Mouse (Mus musculus) erythroid progenitor cell, adult 5-6 weeks (primary cell): ENCODE measurements around the gene Phlpp1. TPM values are rescaled to one million over a fixed set of nuclear protein-coding genes. Genes with fewer than 3 reads are reported as not detected.

Experiments used
- ATAC-seq: replicated peaks from 2 replicates; pipeline ENCODE4 v1.8.0; 2016; ENCODE audit warnings: moderate number of reproducible peaks, mild to moderate bottlenecking, moderate TSS enrichment, inconsistent platforms; ENCODE audit not compliant: poor library complexity, low FRiP score, severe bottlenecking
- total RNA-seq, 2 experiments: library from RNA; stranded (forward) in 1 of 2; stranded (reverse) in 1 of 2; fragments of 150-400 nt in 1 of 2; fragments of 186-747, 209-891 nt in 1 of 2; gene quantifications; 2 replicates each; pipeline versions ENCODE4 v1.2.3 to v1.2.4; 2015 to 2017; ENCODE audit warnings: low replicate concordance in 2 of 2

The Phlpp1 gene
- total RNA-seq, 2 experiments from 2014 or later, result 14.7 to 17.6 TPM

DNA sequence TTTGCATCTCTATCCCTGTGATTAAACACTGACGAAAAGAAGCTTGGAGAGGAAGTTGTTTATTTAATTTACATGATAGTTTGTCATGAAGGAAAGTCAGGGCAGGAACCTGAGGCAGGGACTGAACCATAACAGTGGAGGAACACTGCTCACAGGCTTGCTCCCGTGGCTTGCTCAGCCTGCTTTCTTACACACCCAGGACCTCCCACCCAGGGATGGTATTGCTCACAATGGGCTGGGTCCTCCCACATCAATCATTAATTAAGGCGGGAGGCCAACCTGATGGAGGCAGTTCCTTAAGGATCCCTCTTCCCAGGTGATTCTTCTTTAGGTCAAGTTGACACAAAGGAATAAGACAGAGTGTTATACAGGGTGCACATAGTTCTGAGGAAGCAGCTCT is 19.1 kb downstream of the Phlpp1 start:
- ATAC-seq, result no peak

DNA sequence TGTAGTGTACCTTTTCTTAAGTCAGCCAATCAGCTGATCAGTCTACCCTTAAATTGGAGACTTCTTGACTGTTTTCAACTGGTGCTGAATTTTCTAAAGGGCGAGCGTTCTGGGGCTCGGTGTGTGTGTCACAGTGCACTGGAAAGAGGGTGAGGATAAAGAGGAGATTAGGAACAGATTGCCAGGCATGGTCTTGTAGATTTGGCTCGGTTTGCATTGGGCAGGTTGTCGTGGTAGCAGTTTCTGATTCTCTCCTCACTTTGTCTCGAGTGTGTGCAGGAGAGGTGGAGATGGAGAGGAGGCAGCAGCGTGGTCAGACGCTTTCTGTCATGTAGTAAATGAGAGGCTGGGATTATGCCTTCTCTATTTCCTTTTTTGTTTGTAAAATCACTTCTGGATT is 20.3 kb downstream of the Phlpp1 start:
- ATAC-seq, result no peak

DNA sequence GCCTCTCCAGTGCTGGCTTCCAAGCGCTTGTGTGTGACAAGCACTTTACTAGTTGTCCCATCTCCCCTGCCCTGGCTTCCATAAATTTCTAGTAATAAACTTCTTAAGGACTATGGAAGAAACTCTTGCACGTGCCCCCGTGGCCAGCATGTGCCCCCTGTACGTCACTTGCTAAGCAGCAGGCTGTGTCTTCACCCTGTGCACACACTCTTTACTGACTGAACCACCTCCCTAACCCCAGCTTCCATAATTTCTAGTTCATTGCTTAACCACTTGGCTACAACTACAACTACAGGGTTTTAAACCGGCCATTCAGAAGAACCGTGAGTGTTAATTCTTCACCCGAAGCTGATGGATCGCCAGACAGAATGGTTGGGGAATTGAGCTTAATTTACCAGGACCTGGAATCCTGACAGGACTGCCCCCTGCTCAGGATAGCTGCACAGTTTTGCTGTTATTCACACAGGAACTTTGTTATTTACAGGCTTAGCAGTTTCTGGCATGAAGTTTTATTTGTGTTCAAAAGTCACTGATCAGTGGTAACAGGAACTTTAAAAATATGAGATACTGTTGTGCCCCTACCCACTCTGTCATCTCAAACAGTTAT is 21.4 kb downstream of the Phlpp1 start:
- ATAC-seq, result no peak

- no peak for ATAC-seq
These were observed 21.9 kb downstream of the Phlpp1 start for GRCm38 (mm10) chr1:106193487-106193886.

DNA sequence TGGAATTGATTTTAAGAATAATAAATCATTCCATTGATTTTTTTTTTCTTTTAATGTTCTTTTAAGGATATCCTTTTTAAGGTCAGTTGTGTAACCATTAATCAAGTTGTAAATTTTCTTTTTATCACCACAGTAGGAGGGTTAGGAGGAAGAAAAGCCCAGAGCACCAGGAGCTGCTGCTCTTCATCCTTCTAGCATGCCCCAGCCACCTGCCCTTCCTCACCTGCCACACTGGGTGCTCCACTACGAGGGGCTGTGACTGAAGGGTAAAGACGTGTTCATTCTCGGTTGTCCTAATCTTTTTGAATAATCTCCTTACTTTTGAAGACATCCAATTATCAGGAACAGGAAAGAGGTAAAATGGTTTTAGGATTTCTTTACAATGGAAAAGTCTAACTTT is 22.7 kb downstream of the Phlpp1 start:
- ATAC-seq, result no peak

DNA sequence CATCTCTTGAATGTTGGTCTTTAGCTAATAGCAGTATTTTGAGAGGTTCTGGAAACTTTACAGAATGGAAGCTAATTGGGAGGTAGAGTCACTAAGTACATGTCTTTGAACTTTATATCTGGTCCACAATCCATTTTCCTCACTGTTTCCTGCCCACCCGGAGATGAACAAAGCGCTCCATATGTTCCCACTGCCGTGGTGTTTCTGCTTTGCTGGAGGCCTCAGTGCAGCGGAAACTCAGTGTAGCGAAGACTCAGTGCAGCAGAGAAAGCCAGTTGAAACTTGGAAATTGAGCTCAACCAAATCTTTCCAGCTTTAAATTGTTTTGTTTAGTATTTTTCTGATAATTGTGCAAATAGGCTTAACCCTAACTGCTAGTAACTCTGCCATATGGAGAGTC is 26.4 kb downstream of the Phlpp1 start:
- no peak for ATAC-seq

DNA sequence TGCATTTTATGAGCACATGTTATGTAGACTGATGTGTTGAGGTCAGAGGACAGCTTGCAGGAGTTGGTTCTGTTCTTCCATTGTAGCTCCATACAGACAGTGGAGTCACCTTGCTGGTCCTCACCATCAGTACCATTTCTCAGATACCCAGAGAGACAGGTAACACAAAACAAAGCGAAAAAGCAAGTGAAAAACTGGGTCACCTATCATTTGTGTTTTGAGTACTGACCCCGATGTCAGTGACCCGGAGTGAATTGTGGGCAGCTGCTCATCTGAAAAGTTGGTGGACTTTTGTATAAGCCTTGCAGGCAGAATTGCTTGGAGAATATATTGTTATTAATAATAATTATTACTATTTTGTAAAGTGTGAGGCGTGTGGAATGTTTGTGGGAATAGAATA is 27.6 kb downstream of the Phlpp1 start:
- ATAC-seq, result no peak

DNA sequence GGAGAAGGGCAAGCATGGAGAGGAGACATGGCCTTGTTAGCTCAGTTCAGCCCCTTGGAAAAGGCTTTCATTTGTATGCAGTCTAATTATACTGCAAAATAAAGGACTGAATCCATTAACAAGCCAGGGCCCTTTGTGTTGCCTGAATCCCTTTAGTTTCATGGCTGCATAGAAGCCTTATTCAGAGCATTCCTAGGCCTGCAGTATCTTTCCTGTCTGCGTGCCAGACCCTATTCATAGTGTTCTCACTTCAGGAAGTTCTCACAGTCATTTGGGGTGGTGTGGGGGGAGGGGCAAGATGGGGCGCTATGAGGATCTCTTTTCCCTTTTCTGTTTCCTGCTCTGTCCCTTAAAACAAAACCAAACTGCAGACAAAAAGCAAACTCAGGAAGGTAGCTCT is 28.1 kb downstream of the Phlpp1 start:
- ATAC-seq, result no peak

GRCm38 (mm10) chr1:106201025-106201424 is 29.5 kb downstream of the Phlpp1 start:
- no peak for ATAC-seq

GRCm38 (mm10) chr1:106201929-106202328 is 30.4 kb downstream of the Phlpp1 start:
- no peak for ATAC-seq

GRCm38 (mm10) chr1:106203942-106204341 is 32.4 kb downstream of the Phlpp1 start:
- no peak for ATAC-seq

GRCm38 (mm10) chr1:106204350-106204749 is 32.8 kb downstream of the Phlpp1 start:
- ATAC-seq, result no peak

DNA sequence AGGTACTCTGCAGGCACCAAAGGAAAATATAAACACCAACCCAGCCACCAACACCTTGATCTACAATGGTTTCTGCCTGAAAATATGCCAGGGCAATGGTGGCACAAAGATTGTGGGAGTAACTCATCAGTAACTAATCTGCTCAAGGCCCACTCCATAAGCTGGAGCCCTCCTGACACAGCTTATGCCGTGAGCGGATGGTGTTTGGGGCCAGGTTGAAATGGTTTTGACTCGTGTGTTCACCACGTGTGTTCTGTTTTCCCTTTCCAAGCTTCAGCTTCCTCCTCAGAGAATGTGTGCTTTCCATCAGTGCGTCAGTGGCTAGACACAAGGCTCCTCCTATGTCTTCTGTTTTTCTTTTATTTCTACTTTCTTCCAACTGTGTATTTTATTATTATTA is 37.0 kb downstream of the Phlpp1 start:
- no peak for ATAC-seq

GRCm38 (mm10) chr1:106210461-106210860 is 38.9 kb downstream of the Phlpp1 start:
- ATAC-seq, result no peak

DNA sequence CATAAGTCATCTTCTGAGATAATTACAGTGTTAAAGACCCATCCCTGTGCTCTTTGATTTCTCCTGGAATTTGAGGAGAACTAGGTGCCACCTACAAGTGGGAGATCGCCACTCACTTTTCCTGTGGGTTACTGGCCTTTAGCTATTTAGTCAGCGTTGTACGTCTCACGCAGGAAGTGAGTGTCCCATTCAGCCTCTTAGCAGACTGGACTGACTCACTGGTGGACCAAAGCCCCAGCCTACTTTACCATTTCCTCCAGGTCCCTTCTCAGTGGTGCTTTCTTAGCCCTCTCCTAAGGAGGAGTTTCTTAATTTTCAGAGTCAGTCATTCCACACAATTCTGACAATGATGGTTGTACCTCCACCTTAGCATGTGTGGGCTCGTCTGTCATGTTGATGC is 39.6 kb downstream of the Phlpp1 start:
- ATAC-seq, result no peak

DNA sequence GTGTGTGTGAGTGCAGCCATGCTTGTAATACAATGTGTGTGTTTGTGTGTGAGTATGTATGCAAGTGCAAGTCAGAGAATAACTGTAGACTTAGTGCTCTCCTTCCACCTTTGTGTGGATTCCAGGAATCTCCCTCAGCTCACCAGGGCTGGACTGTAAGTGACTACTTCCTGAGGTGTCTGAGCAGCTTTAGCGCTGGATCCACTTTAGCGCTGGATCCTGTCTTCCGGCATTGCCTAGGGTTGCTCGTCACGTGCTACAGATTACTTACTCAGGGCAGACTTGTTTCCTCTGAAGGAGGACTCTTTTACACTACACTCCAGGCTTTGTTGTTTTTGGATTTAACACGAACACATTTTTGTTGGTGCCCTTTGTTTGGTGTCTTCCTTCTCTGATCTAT is 48.9 kb downstream of the Phlpp1 start:
- ATAC-seq, result no peak

- no peak for ATAC-seq
These were observed 49.8 kb downstream of the Phlpp1 start for GRCm38 (mm10) chr1:106221371-106221770.

- no peak for ATAC-seq
These were observed 50.4 kb downstream of the Phlpp1 start for GRCm38 (mm10) chr1:106221964-106222363.

DNA sequence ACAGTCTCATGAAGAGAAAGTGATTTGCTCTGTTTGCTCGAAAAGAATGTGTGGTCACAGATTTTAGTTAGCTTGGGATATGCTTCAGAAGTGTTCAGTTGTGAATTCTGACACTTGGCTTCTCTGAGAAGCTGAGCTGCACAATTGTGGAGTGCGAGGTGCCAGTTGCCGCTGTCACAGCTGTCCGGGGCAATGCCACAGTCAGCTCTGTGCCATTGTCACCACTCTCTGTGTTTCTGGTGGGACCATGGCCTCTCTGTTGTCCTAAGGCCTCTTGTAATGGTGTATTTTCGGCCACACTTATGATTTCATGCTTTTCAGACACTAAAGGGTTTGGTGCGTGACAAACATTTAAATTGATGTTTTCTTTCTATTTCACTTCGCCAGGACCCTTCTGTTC is 55.1 kb downstream of the Phlpp1 start:
- no peak for ATAC-seq

- ATAC-seq, result no peak
These were observed 58.8 kb downstream of the Phlpp1 start for GRCm38 (mm10) chr1:106230313-106230712.

- ATAC-seq, result no peak
These were observed 59.8 kb downstream of the Phlpp1 start for GRCm38 (mm10) chr1:106231345-106231744.

DNA sequence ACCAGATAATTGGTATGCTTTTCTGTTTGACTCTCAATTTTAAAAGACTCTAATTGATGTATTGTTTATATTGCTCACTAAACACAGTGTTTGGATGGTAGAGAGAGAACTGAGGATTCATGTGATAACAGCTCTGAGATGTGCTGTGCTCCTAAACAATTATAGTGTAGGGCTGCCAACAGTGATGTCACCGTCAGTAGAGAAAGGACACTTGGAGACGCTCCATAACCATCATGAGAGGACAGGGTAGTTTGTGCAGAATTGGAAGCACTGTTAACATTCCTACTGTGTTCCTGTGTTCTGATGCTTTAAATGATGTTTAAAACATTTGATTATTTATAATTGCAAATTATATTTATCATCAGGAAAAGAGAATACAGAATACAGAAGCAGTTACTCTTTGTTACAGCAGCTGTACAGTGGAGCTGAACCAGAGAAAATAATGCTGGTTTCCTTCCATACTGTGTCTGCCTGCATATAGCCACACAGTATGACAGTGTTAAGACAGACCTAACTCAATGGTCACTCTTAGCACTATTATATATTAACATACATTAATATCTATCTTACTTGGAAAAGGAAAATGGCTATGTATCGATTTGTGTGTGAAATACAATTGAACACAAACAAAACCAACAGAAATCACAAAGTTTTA is 60.4 kb downstream of the Phlpp1 start:
- no peak for ATAC-seq
